Mouse (Mus musculus): ENCODE measurements around the gene 1700001J03Rik. TPM values are rescaled to one million over a fixed set of nuclear protein-coding genes. Genes with fewer than 3 reads are reported as not detected.

1700001J03Rik gene
- polyA plus RNA-seq, 2 experiments: 0.38 TPM; not detected in 1

DNA sequence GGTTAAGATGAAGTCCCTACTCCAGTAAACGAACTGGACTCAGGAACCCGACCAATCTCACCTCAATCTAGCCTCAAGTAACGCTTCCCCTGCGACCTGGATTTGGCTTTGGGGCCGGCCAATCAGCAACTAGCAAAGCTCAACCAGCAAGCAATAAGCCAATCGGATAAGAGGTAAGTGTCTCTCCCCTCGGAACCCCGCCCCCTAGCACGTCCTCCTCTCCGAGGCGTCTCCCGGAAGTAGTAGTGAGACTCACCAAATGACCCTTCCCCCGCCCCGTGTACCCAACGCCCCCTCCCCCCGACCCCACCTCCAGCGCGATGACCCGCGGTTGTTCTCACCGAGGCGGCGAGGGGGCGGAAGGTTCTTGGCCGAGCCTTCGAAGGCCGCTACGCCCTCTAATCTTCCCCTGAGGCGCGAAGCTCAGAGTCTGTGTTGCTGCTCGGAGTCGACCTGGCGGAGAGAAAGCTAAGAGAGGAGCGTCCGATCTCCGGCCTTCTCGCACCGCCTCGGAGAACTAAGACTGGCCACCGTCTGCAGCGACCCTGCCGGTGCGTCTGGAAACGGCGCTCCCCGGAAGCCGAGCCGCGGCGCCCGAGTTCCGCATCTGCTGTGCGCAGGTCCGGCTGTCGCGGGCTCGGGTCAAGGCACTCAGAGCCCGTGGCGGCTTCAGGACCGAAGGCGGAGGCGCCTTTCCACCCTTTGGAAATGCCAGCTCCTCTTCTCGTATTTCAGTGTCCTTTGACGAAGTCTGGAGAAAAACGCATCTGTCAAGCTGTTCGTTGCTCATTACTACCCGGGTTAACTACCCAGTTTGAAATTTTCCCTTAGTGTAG is 36.0 kb upstream of the 1700001J03Rik start, which contains the start of gene Rnf6:
Rnf6 (minus strand) TSS at position 677 of the 836 bp plus-strand sequence.
- H3K4me2 ChIP-seq (replicated peaks; ENCODE audit: low read depth, low read length, severe bottlenecking): peak within 1 kb of the TSS; percentile 67
- peak within 1 kb of the TSS; percentile 96 for H3K27ac ChIP-seq (replicated peaks; ENCODE audit: low read depth, low read length)
- H3K36me3 ChIP-seq (ENCODE audit: control insufficient read depth, insufficient read depth, low read length): peaks cover 32% of the 10 kb centered on the region
- no peaks in the 10 kb centered on the region for H3K4me1 ChIP-seq (ENCODE audit: control insufficient read depth, insufficient read depth, low read length)
- no peak; the same call in 1 of the 2 replicates for TF ChIP-seq POLR2A (IDR thresholded peaks at IDR 0.05; ENCODE audit: borderline replicate concordance, extremely low read depth, insufficient read depth, insufficient read length)
- DNase-seq (ENCODE audit: low spot score) (peak; percentile 97), ATAC-seq (ENCODE audit: low FRiP score, low read depth) (peak; percentile 100)
- no peaks in the 10 kb centered on the region for H3K9me3 ChIP-seq (ENCODE audit: control insufficient read depth, low read length)
- peak within 1 kb of the TSS; percentile 79 for H3K4me3 ChIP-seq (replicated peaks; ENCODE audit: low read length)
- under 1% methylated on average over 61 of the region's 67 CpGs for WGBS
- no peaks in the 10 kb centered on the region for H3K27me3 ChIP-seq (ENCODE audit: control insufficient read depth, insufficient read depth, low read length)
- H3K9ac ChIP-seq (ENCODE audit: low read depth, low read length, severe bottlenecking): peak within 1 kb of the TSS; percentile 88

DNA sequence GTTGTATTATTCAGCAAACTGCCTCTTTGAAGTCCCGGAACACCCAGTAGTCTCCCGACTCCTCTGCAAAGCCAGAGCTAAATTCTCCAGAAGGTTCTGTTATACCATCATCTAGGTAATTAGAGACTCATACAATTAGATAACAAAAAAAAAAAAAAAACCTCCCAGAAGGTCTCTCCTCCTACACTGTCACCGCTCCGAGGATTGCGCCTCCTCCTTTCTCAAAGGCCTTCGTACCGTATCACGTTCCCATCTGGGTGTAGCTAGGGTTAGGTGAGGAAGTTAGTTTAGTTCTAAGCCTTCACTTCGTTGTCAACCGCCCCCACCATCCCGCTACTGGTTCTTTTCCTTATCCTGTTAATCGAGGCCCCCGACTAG is 35.4 kb upstream of the 1700001J03Rik start:
- Histone ChIP-seq H3K9ac (ENCODE audit: low read depth, low read length, severe bottlenecking) (peak overlapping the region; percentile 88), H3K36me3 (ENCODE audit: control insufficient read depth, insufficient read depth, low read length) (peaks cover 38% of the 10 kb centered on the region), H3K9me3 (ENCODE audit: control insufficient read depth, low read length) (no peaks in the 10 kb centered on the region), H3K4me1 (ENCODE audit: control insufficient read depth, insufficient read depth, low read length) (no peaks in the 10 kb centered on the region), H3K4me3 (replicated peaks; ENCODE audit: low read length) (peak overlapping the region; percentile 79), H3K27ac (replicated peaks; ENCODE audit: low read depth, low read length) (0 out of 2 replicates have a peak overlapping the region, but pooled peaks have one; percentile 38), H3K4me2 (replicated peaks; ENCODE audit: low read depth, low read length, severe bottlenecking) (peak overlapping the region; percentile 67), H3K27me3 (ENCODE audit: control insufficient read depth, insufficient read depth, low read length) (no peaks in the 10 kb centered on the region)
- ATAC-seq (ENCODE audit: low FRiP score, low read depth): peak; percentile 45; the same call in 1 of the 2 replicates
- DNase-seq (ENCODE audit: low spot score): no peak
- TF ChIP-seq POLR2A (IDR thresholded peaks at IDR 0.05; ENCODE audit: borderline replicate concordance, extremely low read depth, insufficient read depth, insufficient read length): no peak
- 7% methylated on average over 13 of the region's 13 CpGs for WGBS

DNA sequence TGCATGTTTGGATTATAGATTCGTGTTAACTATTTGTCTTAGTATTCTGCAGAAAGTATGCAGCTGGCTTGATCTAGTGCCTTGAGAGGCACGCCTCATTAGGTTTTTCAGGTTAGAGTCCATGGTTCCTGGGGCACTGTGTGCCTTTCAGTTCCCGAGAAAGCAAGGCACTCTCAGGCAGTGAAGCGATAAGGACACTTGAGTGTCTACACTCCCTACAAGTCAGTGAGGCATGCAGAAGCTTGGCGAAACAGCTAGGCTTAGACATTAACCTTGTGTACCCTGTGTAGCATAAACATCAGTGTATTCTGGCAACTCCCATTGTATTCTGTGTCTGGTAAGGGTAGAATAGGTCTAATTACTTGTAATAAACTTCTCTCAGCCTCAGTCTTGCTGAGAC is 20.4 kb upstream of the 1700001J03Rik start:
- peaks cover 65% of the 10 kb centered on the region for H3K36me3 ChIP-seq (ENCODE audit: control insufficient read depth, insufficient read depth, low read length)
- ATAC-seq (ENCODE audit: low FRiP score, low read depth) (no peak), DNase-seq (ENCODE audit: low spot score) (no peak)
- H3K4me3 ChIP-seq (replicated peaks; ENCODE audit: low read length): no peak overlapping the region
- no peaks in the 10 kb centered on the region for H3K9me3 ChIP-seq (ENCODE audit: control insufficient read depth, low read length)
- TF ChIP-seq POLR2A (IDR thresholded peaks at IDR 0.05; ENCODE audit: borderline replicate concordance, extremely low read depth, insufficient read depth, insufficient read length): no peak
- no peak overlapping the region for H3K9ac ChIP-seq (ENCODE audit: low read depth, low read length, severe bottlenecking)
- H3K4me1 ChIP-seq (ENCODE audit: control insufficient read depth, insufficient read depth, low read length): no peaks in the 10 kb centered on the region
- WGBS: 97% methylated on average over 5 of the region's 5 CpGs
- no peak overlapping the region for H3K4me2 ChIP-seq (replicated peaks; ENCODE audit: low read depth, low read length, severe bottlenecking)
- H3K27me3 ChIP-seq (ENCODE audit: control insufficient read depth, insufficient read depth, low read length): no peaks in the 10 kb centered on the region
- no peak overlapping the region for H3K27ac ChIP-seq (replicated peaks; ENCODE audit: low read depth, low read length)

DNA sequence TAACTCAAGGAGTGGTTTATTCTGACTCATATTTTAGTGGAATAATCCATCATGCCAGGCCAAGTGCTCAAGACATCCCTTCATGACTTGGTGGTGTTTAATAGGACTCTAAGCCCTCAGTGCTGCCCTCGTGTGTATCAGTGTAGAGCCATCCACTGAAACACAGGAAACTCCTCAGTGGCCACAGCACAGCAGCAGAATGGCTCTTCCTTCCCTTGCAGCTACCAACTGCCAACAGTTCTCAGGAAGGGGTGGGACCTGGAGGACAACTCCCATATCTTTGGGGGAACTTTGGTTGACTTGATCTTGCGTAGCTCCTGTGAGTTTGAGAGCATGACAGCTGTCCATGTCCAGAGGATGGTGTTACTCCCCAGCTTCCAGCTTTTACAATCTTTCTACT is 18.8 kb upstream of the 1700001J03Rik start:
- Histone ChIP-seq H3K27ac (replicated peaks; ENCODE audit: low read depth, low read length) (no peak overlapping the region), H3K4me2 (replicated peaks; ENCODE audit: low read depth, low read length, severe bottlenecking) (no peak overlapping the region), H3K36me3 (ENCODE audit: control insufficient read depth, insufficient read depth, low read length) (peaks cover 52% of the 10 kb centered on the region), H3K4me1 (ENCODE audit: control insufficient read depth, insufficient read depth, low read length) (no peaks in the 10 kb centered on the region), H3K9me3 (ENCODE audit: control insufficient read depth, low read length) (no peaks in the 10 kb centered on the region), H3K27me3 (ENCODE audit: control insufficient read depth, insufficient read depth, low read length) (no peaks in the 10 kb centered on the region), H3K4me3 (replicated peaks; ENCODE audit: low read length) (no peak overlapping the region), H3K9ac (ENCODE audit: low read depth, low read length, severe bottlenecking) (no peak overlapping the region)
- 83% methylated on average over 2 of the region's 2 CpGs for WGBS
- TF ChIP-seq POLR2A (IDR thresholded peaks at IDR 0.05; ENCODE audit: borderline replicate concordance, extremely low read depth, insufficient read depth, insufficient read length): no peak
- ATAC-seq (ENCODE audit: low FRiP score, low read depth): no peak
- DNase-seq (ENCODE audit: low spot score): no peak

DNA sequence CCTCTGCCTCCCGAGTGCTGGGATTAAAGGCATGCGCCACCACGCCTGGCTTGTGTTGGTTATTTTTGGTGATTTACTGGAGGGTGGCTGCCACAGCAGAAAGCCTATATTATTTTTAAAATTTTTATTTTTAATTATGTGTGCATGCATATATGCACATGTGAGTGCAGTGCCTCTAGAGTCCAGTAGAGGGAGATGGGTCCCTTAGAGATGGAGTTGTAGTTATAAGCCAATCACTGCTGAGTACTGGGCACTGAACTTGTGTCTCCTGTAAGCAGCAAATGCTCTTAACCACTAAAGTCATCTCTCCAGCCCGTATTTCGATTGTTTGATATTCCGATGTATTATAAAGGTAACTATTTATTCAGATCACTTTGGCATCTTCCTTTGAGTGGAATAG is 15.5 kb upstream of the 1700001J03Rik start:
- ATAC-seq (ENCODE audit: low FRiP score, low read depth) (no peak), DNase-seq (ENCODE audit: low spot score) (no peak)
- WGBS: 96% methylated on average over 6 of the region's 6 CpGs
- H3K4me2 ChIP-seq (replicated peaks; ENCODE audit: low read depth, low read length, severe bottlenecking): no peak overlapping the region
- H3K9ac ChIP-seq (ENCODE audit: low read depth, low read length, severe bottlenecking): no peak overlapping the region
- H3K27ac ChIP-seq (replicated peaks; ENCODE audit: low read depth, low read length): no peak overlapping the region
- no peaks in the 10 kb centered on the region for H3K4me1 ChIP-seq (ENCODE audit: control insufficient read depth, insufficient read depth, low read length)
- H3K36me3 ChIP-seq (ENCODE audit: control insufficient read depth, insufficient read depth, low read length): peaks cover 25% of the 10 kb centered on the region
- H3K4me3 ChIP-seq (replicated peaks; ENCODE audit: low read length): no peak overlapping the region
- no peaks in the 10 kb centered on the region for H3K27me3 ChIP-seq (ENCODE audit: control insufficient read depth, insufficient read depth, low read length)
- no peaks in the 10 kb centered on the region for H3K9me3 ChIP-seq (ENCODE audit: control insufficient read depth, low read length)
- TF ChIP-seq POLR2A (IDR thresholded peaks at IDR 0.05; ENCODE audit: borderline replicate concordance, extremely low read depth, insufficient read depth, insufficient read length): no peak
